Mouse (Mus musculus) bone marrow, adult 2 months (tissue): Measurements from ENCODE around the gene Wdr45.

Experiments used
- CTCF ChIP-seq: fragments of 200-500 bp; IDR thresholded peaks from 2 replicates; pipeline ENCODE4 v1.5.1; 2011; ENCODE audit warnings: low read length, control low read depth; ENCODE audit not compliant: control insufficient read depth, insufficient read depth
- POLR2A ChIP-seq: fragments of 200-500 bp; IDR thresholded peaks from 2 replicates; pipeline ENCODE4 v1.6.1; 2011; ENCODE audit warnings: low read depth, mild to moderate bottlenecking, control low read depth, low read length, borderline replicate concordance; ENCODE audit not compliant: control insufficient read depth

DNA sequence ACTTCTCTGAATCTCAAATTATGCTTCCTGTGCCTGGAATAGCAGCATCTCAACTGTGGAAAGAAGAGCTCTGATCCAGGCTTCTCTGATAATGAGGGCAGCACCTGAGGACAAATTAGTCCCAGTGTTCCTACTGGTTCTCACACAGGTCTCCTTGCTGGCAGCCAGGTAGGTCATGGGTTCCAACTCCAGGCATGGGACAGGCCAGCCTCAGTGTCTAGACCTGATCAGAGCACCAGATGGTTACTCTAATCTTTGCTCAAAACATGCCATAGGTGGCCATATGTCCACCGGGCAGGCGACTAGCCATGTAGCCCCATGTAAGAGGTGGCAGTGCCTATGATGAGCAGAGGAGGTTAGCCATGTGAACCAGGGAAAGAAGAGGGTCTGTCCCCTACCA is 25.8 kb upstream of the Wdr45 start:
- TF ChIP-seq POLR2A (no peak), CTCF (no peak)
